Mouse (Mus musculus) limb, embryonic 10.5 days (tissue): ENCODE results near the gene Cldn8. TPM values are rescaled to one million over a fixed set of nuclear protein-coding genes. Genes with fewer than 3 reads are reported as not detected.

ENCODE experiments used
- DNase-seq: peaks from one replicate; pipeline ENCODE4 v3.0.0-alpha.2; 2017; ENCODE audit warnings: low spot score
- H3K27ac ChIP-seq: fragments of 300-500 bp; sonication (generic); 2 replicates; pipeline ENCODE4 v1.5.1; 2016; ENCODE audit warnings: mild to moderate bottlenecking
- H3K27me3 ChIP-seq: fragments of 300-500 bp; sonication (generic); 2 replicates; pipeline ENCODE4 v1.6.1; 2016; ENCODE audit warnings: low read depth, mild to moderate bottlenecking; ENCODE audit not compliant: poor library complexity, severe bottlenecking
- H3K36me3 ChIP-seq: fragments of 300-500 bp; sonication (generic); 2 replicates; pipeline ENCODE4 v1.6.1; 2016; ENCODE audit warnings: mild to moderate bottlenecking, moderate library complexity
- H3K4me1 ChIP-seq: fragments of 300-500 bp; sonication (generic); 2 replicates; pipeline ENCODE4 v1.6.1; 2016
- H3K4me3 ChIP-seq: fragments of 300-500 bp; sonication (generic); 2 replicates; pipeline ENCODE4 v1.5.1; 2016; ENCODE audit warnings: mild to moderate bottlenecking, moderate library complexity
- H3K9me3 ChIP-seq: fragments of 300-500 bp; sonication (generic); replicated peaks from 2 replicates; pipeline ENCODE4 v1.6.1; 2016; ENCODE audit warnings: mild to moderate bottlenecking
- WGBS: fragments of 180-500 bp; shearing (Covaris S2); methylation state at CpG from one replicate; pipeline ENCODE4 v1.1.7; 2016; 5-methylcytosine and 5-hydroxymethylcytosine counted together
- polyA plus RNA-seq: library from polyadenylated mRNA; unstranded; fragments of >200 nt; fragmentation: Nextera tagmentation; extraction: Ambion mirVana; gene quantifications from 2 replicates; pipeline ENCODE4 v1.2.1, GENCODE M21; 2016

Gene Cldn8
- 1.4 and 1.5 TPM in 2 replicates for polyA plus RNA-seq

GRCm38 (mm10) chr16:88563045-88563913 is at the start of gene Cldn8:
Gene Cldn8 (minus strand): TSS chr16:88563183.
- 71% methylated on average over 6 of the region's 6 CpGs for WGBS
- Histone ChIP-seq H3K36me3 (no peaks in the 10 kb centered on the region), H3K4me1 (no peaks in the 10 kb centered on the region), H3K4me3 (no peak within 1 kb of the TSS), H3K9me3 (no peaks in the 10 kb centered on the region), H3K27me3 (no peaks in the 10 kb centered on the region), H3K27ac (no peak within 1 kb of the TSS)
- no peak for DNase-seq

- no peak overlapping the region for H3K4me3 ChIP-seq
- no peaks in the 10 kb centered on the region for H3K27me3 ChIP-seq
- no peaks in the 10 kb centered on the region for H3K9me3 ChIP-seq
- no peak for DNase-seq
- no peaks in the 10 kb centered on the region for H3K36me3 ChIP-seq
- peaks cover 3% of the 10 kb centered on the region; the same call in 1 of the 2 replicates for H3K4me1 ChIP-seq
- H3K27ac ChIP-seq, result no peak overlapping the region
- 86% methylated on average over 4 of the region's 4 CpGs for WGBS
Measured at GRCm38 (mm10) chr16:88612712-88613111, 49.7 kb upstream of the Cldn8 start.

- Histone ChIP-seq H3K4me1 (peaks cover 3% of the 10 kb centered on the region; the same call in 1 of the 2 replicates), H3K27me3 (no peaks in the 10 kb centered on the region), H3K9me3 (no peaks in the 10 kb centered on the region), H3K4me3 (no peak within 1 kb of the TSS), H3K27ac (no peak within 1 kb of the TSS), H3K36me3 (no peaks in the 10 kb centered on the region)
- DNase-seq, result no peak
- WGBS, result 94% methylated on average over 8 of the region's 8 CpGs
Measured at GRCm38 (mm10) chr16:88611922-88612321, 48.9 kb upstream of the Cldn8 start, which contains the start of gene Krtap24-1. Gene Krtap24-1 (minus strand): TSS chr16:88612279.

GRCm38 (mm10) chr16:88604570-88604969 is 41.6 kb upstream of the Cldn8 start:
- Histone ChIP-seq H3K36me3 (no peaks in the 10 kb centered on the region), H3K4me1 (peaks cover 34% of the 10 kb centered on the region), H3K4me3 (no peak overlapping the region), H3K27me3 (no peaks in the 10 kb centered on the region), H3K9me3 (no peaks in the 10 kb centered on the region), H3K27ac (no peak overlapping the region)
- DNase-seq, result no peak
- 90% methylated on average over 6 of the region's 6 CpGs for WGBS

- Histone ChIP-seq H3K27me3 (no peaks in the 10 kb centered on the region), H3K36me3 (no peaks in the 10 kb centered on the region), H3K4me3 (no peak overlapping the region), H3K4me1 (peaks cover 40% of the 10 kb centered on the region), H3K9me3 (no peaks in the 10 kb centered on the region), H3K27ac (peak overlapping the region; percentile 66)
- 41% methylated on average over 1 of the region's 1 CpGs for WGBS
- DNase-seq, result no peak
Measured at GRCm38 (mm10) chr16:88602464-88602863, 39.5 kb upstream of the Cldn8 start.

- H3K36me3 ChIP-seq, result no peaks in the 10 kb centered on the region
- peak overlapping the region; percentile 74 for H3K27ac ChIP-seq
- H3K9me3 ChIP-seq, result no peaks in the 10 kb centered on the region
- H3K27me3 ChIP-seq, result no peaks in the 10 kb centered on the region
- peaks cover 40% of the 10 kb centered on the region for H3K4me1 ChIP-seq
- no peak for DNase-seq
- no peak overlapping the region for H3K4me3 ChIP-seq
- WGBS, result 47% methylated on average over 8 of the region's 8 CpGs
Measured at GRCm38 (mm10) chr16:88600303-88600702, 37.3 kb upstream of the Cldn8 start.

GRCm38 (mm10) chr16:88599504-88600237 is 36.7 kb upstream of the Cldn8 start:
- H3K4me3 ChIP-seq, result no peak overlapping the region
- H3K4me1 ChIP-seq, result peaks cover 40% of the 10 kb centered on the region
- peak; percentile 72 for DNase-seq
- H3K27ac ChIP-seq, result peak overlapping the region; percentile 53
- no peaks in the 10 kb centered on the region for H3K36me3 ChIP-seq
- H3K9me3 ChIP-seq, result no peaks in the 10 kb centered on the region
- no peaks in the 10 kb centered on the region for H3K27me3 ChIP-seq
- 18% methylated on average over 16 of the region's 16 CpGs for WGBS

- no peak for DNase-seq
- Histone ChIP-seq H3K27ac (no peak overlapping the region), H3K27me3 (no peaks in the 10 kb centered on the region), H3K4me3 (no peak overlapping the region), H3K36me3 (no peaks in the 10 kb centered on the region), H3K9me3 (no peaks in the 10 kb centered on the region), H3K4me1 (no peaks in the 10 kb centered on the region)
Measured at GRCm38 (mm10) chr16:88592758-88593157, 29.8 kb upstream of the Cldn8 start.

- H3K4me3 ChIP-seq, result no peak overlapping the region
- H3K36me3 ChIP-seq, result no peaks in the 10 kb centered on the region
- no peaks in the 10 kb centered on the region for H3K27me3 ChIP-seq
- H3K9me3 ChIP-seq, result no peaks in the 10 kb centered on the region
- H3K4me1 ChIP-seq, result no peaks in the 10 kb centered on the region
- no peak for DNase-seq
- 92% methylated on average over 9 of the region's 9 CpGs for WGBS
- H3K27ac ChIP-seq, result no peak overlapping the region
Measured at GRCm38 (mm10) chr16:88583338-88583737, 20.4 kb upstream of the Cldn8 start.

- no peaks in the 10 kb centered on the region for H3K27me3 ChIP-seq
- no peaks in the 10 kb centered on the region for H3K4me1 ChIP-seq
- no peaks in the 10 kb centered on the region for H3K9me3 ChIP-seq
- H3K4me3 ChIP-seq, result no peak overlapping the region
- DNase-seq, result no peak
- H3K36me3 ChIP-seq, result no peaks in the 10 kb centered on the region
- H3K27ac ChIP-seq, result no peak overlapping the region
- WGBS, result 77% methylated on average over 4 of the region's 4 CpGs
Measured at GRCm38 (mm10) chr16:88575885-88576679, 13.1 kb upstream of the Cldn8 start.

GRCm38 (mm10) chr16:88572904-88573404 is 10.0 kb upstream of the Cldn8 start:
- no peak overlapping the region for H3K4me3 ChIP-seq
- WGBS, result 87% methylated on average over 5 of the region's 5 CpGs
- no peaks in the 10 kb centered on the region for H3K27me3 ChIP-seq
- H3K9me3 ChIP-seq, result no peaks in the 10 kb centered on the region
- no peak for DNase-seq
- H3K4me1 ChIP-seq, result no peaks in the 10 kb centered on the region
- no peak overlapping the region for H3K27ac ChIP-seq
- no peaks in the 10 kb centered on the region for H3K36me3 ChIP-seq

- Histone ChIP-seq H3K27me3 (no peaks in the 10 kb centered on the region), H3K36me3 (no peaks in the 10 kb centered on the region), H3K4me3 (no peak overlapping the region), H3K4me1 (no peaks in the 10 kb centered on the region), H3K9me3 (no peaks in the 10 kb centered on the region), H3K27ac (no peak overlapping the region)
- no peak for DNase-seq
Measured at GRCm38 (mm10) chr16:88570136-88570535, 7.2 kb upstream of the Cldn8 start.
